Mouse (Mus musculus) adrenal gland, adult (tissue): ENCODE data around the gene Fam213a.

Experiments
- DNase-seq, 2 experiments: peaks; one replicate each; pipeline ENCODE4 v3.0.0; 2022 to 2023; ENCODE audit warnings: low spot score in 1 of 2; ENCODE audit not compliant: inconsistent age in 2 of 2

Fam213a gene

DNA sequence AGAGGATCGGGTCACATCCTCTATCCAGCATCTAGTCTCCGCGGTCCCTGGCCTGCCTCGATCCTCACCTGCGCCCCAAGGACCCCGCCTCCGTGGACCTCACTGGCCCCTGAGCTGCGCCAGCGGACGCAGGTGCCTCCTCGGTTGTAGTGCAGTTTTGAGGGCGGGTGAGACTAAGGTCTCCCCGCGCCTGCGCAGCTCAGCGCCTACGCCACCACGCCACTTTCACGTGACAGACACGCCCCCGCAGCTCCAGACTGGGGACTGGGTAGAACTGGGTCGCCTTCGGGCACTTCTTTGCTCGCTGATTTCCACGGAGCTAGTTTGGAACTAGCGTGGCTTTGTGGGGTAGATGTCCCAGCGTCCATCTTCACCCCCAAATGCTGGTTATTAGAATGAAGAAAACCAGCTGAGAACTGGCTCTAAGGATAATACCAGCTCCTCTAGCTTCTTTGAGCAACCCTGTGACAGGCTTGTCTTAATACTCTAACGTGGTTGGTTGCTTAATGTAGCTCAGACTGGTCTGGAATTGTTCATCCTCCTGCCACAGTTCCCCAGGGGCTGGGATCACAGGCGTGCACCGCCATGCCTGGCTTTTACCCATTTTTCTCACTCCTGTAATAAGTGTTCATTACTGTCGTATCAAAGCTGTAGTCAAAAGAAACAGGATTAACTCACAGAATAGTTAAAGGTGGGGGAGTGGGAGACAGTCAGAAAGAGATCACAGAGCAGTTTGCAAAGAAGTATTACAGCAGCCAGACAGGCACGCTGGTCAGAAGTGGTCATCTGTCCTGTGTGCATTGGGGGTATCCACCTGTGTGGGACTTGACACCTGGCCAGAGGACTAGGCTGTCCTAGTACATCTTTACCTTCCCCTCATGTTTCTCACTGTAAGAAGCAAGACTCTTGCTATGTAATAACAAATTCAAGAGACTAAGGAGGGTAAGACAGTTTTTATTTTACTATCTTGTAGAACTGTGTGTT lies at the start of gene Fam213a:
TSS of gene Fam213a (minus strand) at position 159 of the 984 bp plus-strand sequence.
- peak; percentile 92 to 96 for DNase-seq

DNA sequence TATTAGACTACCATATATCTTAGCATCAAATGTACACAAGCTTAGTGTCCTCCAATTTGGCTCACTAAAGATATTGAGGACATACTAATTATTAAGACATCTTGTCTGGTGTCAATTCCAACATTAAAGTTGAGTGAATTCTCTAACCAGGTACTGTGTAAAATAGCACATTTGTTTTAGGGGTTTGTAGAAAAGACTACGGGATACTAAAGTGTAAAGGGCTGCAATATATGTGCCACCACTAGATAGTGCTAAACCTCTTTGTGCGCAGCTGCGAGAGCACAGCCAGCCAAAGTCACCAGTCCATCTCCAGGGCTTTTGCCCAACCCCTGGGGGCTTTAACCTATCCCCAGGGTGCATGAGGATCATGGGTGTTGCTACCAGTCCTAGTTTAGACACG lies 39.6 kb upstream of the Fam213a start:
- peak in 1 of 2 experiments; percentile 59 for DNase-seq

DNA sequence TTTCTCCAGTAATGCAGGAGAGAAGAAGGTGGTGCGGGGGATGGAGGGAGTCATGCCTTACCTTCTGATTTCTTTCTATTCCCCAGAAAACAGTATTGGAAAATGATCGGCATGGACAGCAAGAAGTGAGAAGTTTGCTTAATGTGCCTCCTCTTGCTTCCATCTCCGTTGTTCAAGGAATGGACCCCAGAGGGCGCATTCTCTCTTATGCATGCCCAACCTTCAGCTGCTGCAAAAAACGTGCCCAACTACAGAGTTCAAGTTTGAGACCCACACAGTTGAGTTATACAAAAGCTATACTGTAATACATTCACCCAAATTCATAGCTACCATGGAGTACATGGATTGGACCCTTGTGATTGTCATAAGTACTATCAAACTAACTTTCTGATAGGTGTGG lies 38.9 kb upstream of the Fam213a start:
- DNase-seq: peak in 1 of 2 experiments; percentile 54

DNA sequence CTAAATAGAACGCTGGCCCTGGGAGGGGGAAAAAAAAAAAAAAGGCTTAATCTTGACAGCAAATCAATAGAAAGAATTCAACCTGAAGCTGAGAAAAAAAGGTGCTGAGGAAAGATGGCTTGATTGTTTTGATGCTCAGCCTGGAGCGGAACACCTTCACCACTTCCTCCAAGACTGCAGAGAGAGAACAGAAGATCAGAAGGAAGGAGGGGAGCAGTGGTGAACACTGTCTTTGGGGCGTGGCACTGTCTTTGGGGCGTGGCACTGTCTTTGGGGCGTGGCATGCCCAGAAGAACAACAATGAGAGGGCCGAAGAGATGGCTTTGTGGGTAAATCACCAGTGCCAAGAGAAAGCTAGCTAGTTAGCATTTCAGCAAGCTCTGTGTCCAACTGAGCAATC lies 36.9 kb upstream of the Fam213a start:
- DNase-seq: no peak

DNA sequence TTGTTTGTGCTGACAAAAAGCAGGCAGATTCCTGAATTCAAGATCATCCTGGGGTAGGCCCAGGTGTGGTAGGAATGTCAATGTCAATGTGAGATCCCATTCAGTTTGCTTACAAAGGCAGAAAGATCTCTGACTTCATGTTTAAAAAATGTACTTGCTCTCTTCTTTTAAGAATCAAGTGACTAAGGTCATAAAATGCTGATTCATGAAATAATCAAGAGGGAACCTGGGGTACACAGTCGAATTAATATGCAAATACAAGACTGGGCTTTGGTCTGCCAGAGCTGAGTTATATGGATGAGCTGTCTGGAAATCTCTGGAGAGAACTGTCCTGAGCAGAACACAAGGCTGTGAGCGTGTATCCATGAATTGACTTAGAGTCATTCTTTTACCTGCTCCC lies 33.8 kb upstream of the Fam213a start:
- no peak for DNase-seq

DNA sequence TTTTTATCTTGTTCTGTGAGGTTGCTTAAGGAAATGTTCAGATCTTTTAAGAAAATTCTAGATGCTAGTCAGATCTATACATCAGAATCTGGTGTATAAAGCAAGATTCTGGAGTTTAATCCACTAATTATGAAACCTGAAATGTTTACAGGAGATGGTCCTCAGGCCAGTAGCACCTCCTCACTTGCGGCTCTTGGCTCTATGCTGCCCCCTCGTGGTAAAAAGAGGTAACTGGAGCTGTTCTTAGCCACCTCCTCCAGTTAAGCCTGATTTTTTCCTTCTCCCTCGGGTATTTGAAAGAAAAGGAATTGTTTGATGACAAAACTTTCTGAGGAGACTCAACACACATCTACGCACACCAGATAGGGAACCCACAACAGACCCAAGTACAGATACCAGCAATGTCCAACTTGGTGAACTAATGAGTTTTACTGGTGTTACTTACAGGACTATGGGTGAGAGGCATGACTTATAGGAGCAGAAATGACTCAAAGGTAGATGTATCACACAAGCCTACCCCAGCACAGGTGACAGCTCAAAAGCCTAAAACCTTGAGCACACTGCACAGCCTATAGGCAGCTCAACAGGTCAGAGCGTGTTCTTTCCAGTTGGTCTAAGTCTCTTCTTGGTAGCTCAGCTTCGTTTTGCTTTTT lies 21.7 kb upstream of the Fam213a start:
- DNase-seq: peak; percentile 47 to 88

DNA sequence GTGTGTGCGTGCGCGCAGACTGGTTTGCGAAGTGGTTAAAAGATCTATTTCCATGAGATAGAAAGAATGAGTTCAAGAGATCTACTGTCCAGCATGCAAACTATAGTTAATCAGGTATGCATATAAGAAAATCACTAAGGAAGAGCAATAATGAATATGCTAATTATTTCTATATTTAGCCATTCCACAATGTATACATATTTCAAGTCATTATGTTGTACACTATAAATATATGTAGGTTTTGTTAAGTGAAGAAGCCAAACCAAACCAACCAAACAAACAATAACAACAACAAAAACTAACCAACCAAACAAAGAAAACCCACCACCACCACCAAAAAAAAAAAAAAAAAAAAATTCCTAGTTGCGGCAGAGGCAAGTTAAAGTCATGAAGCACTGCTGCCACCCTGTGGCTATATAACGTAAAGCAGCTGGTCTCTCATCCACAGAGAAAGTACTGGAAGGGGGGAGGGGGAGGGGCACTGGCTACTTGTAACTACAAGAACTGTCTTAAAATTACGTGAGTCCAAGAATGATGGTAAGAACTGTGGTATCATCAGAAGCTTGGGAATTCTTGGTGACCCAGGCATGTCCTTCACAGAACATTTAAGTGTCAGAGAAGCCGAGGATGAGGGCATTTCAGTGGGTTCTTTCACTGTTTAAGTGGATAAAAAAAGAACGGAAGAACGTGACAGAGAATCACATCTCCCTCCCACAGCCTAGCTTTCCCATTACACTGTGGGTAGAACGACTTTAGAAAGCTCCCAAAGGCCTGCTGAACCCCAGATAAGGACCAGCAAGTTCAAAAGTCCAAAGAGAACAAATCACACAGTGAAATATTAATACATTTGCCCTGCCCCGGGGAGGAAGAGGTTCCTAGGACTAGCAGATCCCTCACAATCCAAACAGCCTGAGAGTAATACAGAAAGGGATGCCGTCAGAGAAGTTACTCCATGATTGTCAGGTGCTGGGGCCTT lies 19.8 kb upstream of the Fam213a start:
- peak; percentile 65 to 91 for DNase-seq

DNA sequence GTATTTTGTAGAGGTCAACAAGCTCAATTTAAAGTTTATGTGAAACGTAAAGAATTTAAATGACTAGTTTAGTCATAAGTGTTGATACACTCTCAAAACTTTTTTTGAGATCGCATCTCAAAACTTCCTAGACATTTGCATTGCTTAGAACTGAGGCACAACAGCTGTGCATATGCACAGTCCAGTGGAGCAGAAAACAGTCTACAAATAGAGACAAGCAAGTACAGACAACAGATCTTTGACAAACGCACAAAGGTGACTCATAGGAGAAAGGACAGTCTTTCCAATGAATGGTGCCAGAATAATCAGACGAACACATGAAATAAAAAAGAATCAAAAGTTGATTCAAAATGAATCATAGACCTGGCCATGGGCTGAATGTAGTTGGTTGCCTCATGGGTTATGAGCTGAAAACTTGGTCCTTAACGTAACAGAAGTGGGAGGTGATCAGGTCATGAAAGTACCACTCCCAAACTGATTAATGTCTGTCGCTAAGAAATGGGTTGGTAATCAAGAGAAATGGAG lies 17.5 kb upstream of the Fam213a start:
- DNase-seq: peak in 1 of 2 experiments; percentile 50

DNA sequence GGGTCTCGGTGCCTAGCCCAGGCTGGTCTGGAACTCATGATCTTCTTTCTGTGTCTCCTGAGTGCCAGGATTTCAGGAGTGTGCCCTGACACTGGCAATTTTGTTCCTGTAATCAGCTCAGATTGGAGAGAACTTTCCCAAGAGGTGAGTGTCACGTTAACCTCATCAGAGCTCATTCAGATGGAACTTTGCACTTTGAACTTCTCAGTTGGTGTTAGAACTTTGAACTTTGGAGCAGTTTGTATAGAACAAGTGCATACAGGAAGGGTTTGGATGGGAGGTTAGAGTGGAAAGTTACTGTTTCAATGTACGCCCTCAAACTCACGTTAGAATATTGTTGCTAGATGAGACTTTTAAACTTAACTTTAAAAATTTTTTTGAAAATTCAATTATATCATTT lies 15.7 kb upstream of the Fam213a start:
- no peak for DNase-seq

DNA sequence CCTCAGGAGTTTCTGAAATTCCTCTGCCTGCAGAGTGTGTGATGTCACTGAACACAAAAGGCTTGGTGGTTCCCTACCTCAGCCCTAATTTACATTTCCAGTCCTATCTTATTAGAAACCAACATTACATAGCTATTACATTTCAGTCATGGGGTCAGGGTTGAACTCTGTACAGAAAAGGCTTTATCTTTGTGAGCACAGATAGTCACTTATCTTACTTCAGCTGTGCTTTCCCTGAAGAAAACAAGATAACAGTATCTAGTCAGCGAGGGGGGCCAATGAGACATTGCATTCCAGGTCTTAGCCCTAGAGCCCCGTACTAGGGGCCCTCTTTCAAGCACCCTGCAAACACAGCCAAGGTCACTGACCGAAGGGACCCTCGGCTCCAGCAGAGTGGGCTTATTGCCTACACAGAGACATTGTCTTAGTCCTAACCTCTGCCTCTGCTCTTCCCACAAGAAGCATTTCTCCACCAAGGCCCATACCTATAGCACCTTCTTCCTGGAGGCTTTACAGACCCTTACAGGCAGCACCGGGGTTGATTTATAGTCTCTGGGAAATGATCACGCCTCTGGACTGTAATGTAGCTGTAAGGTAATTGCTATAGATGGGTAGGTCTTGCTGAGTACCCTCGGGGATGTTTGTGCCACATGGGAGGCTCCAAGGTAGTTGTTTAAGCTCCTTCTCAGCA lies 12.2 kb upstream of the Fam213a start:
- no peak for DNase-seq

DNA sequence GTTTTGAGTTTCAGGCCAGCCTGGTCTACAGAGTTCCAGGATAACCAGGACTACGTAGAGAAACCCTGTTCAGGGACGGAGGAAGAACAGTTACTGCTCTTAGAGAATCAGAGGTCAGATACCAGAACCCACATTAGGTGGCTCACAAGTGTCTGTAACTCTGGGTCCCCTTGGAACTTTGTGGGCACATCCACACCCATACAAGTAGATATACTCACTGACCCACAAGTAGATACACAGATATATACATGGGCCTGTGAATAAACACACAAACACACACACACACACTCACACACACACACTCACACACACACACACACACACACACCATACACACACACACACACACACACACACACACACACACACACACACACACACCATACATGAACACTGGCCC lies 11.5 kb upstream of the Fam213a start:
- no peak for DNase-seq

DNA sequence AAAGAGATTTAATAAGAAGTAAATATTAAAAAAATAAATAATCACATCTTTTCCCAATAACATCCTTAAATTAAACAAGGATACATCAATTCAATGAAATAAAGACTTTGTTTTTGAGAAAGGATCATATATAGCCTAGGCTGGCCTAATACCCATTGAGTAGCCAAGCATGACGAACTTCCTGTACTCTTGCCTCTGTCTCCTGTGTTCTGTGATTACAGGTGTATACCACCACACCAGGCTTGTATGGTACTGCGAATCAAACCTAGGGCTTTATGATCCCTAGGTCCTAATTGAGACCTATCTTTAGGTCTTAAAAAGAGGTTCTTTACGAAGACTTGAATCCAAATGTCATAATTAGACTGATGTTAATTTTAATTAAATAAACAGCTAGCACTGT lies 7.7 kb upstream of the Fam213a start:
- no peak for DNase-seq

DNA sequence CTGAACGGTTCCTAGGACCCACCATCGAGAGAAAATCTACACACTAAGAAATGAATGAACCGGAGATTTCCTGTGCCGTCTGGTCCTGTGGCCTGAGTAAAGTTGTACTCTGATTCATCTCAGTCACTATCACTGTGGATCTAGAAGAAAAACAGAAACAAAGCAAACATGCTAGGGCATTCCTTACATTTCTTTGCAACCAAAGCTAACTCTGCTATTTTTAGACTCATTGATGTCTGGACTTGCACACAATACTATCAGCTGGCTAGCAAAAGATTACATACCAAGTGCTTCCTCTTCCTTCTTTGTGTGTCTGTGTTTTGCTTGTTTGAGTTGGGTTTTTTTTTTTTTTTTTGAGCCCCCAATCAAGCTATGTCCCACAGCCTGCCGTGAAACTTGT lies 3.9 kb upstream of the Fam213a start:
- no peak for DNase-seq

DNA sequence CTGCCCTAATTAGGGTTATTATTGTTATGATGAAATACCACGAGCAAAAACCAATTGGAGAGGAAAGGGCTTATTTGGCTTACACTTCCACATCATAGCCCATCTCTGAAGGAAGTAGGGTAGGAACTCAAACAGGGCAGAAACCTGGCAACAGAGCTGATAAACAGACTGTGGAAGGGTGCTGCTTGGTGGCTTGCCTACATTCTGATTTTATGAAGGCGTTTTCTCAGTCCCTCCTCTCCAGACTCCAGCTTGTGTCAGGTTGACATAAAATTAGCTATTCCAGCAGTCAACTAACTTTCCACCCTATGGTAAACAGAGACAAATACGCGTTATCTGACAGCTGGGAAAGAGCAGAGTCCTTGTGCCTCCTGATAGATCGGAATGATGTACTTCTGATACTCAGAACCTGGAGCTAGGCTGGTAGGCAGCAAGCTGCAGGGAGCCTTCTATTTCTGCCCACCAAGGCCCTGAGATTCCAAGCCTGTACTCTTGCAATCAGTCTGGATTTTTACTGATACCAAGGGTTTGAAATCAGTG lies 1.2 kb upstream of the Fam213a start:
- DNase-seq: no peak

DNA sequence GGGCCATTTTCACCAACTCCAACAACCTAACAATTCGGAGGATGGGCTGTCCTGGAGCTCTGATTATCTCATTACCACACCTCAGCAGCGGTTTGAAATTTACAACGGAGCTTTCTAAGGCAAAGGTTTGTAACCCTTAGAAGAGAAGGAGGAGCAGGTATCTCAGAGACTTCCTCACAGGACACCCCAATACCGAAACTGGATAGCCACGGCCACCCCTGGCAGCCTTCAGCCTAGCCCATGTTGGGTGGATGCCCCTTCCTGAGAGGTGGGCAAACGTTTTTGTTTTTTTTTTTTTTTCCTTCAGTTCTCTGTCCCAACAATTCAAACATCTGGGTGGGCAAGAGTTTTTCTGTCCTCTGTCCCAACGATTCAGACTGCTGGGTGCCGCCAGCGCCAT lies 445 bp downstream of the Fam213a start:
- no peak for DNase-seq

DNA sequence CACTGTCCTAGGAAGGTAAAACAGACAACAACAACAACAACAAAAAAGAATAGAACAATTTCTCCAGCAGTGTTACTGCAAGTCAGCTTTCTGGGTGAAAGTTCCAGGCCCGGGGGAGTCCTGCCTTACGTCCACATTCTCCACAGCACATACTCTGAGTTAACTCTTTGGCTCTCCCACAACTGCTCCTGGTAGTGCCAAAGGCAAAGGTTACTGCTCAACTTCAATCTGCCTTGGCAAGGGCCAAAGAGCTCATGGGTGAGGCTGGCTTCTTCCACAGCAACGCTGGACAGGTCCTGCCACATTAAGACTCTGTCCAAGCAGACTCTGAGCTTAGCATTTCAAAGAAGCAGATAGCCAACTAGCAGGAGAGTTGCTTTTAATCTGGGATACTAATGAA lies 1.7 kb downstream of the Fam213a start:
- peak in 1 of 2 experiments; percentile 55 for DNase-seq

DNA sequence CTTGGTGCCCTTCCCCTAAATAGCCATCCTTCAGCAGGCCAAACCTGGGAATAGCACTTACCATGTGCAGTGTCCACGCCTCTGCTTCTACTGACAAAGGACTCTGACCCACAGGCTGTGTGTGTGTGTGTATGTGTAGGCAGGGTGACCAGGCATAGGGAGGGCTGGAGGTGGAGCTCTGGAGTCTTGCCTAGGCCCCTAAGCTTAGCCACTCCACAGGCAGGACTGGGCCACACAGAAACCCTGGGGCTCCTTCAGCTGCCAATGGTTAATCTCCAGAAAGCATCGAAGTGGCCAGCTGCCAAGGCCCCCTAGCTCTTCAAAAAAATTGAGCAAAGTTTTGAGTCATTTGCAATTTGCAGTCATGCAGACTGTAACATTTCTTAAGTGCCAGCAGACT lies 5.5 kb downstream of the Fam213a start:
- no peak for DNase-seq

DNA sequence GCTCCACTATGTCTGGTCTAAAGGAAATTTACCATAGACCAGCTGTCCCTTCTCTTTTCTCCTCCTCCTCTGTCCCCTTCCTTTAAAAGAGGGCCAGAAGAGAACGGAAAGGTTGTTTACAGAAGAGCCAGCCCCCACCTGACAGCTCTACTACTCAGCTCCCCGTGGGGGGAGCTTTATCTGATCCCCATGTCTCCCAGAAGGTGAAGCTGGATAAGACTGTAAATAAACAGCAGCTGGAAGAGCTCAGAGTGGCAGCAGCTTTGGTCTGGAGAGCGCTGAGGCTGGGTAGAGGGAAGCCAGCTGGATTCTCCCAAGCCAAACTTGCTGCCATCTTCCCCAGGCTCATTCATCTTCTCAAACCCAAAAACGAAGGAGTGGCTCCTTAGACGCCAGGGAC lies 5.9 kb downstream of the Fam213a start:
- no peak for DNase-seq

DNA sequence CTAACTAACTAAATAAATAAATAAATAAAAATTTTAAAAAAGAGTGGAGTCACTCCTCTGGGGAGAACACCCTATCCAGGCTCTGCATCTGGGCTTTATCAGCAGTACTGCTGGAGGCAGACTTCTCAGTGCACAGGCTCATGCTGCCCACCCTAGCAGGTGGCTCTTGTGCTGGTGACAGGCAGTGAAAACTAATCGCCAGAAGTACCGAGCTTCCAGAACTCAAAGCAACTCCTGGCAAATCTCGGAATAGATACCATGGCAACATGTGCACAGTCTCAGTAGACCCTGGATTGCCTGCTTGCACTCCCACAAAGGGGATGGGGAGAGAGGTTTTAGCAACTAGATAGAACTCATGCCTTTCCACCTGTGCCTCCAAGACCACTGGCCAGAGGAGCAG lies 6.7 kb downstream of the Fam213a start:
- DNase-seq: no peak

DNA sequence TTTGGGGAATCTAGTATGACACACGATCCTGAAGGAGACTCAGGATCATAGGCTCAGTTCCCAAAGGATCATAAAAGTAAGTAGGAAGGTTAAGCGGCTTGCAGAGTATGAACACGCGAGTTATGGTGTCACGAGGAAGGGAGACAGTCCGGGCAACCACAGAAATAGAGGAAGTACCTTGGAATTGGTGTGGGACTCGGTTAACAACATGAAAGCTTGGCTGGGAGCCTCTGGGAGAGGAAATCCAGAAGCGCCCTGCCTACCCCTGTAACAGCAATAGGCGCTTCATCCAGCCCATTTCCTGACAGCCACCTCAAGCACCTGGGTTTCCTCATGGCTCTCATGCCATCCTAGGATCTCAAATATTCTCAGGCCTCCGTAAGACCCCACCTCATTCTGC lies 7.3 kb downstream of the Fam213a start:
- DNase-seq: no peak
